Mouse (Mus musculus): ENCODE measurements at regions not wholly inside any gene's neighbourhood (a gene's known extent, or its start where the extent isn't known, plus 50 kb on each side); places are given as distances from the start of the nearest gene placed in this dataset.

DNA sequence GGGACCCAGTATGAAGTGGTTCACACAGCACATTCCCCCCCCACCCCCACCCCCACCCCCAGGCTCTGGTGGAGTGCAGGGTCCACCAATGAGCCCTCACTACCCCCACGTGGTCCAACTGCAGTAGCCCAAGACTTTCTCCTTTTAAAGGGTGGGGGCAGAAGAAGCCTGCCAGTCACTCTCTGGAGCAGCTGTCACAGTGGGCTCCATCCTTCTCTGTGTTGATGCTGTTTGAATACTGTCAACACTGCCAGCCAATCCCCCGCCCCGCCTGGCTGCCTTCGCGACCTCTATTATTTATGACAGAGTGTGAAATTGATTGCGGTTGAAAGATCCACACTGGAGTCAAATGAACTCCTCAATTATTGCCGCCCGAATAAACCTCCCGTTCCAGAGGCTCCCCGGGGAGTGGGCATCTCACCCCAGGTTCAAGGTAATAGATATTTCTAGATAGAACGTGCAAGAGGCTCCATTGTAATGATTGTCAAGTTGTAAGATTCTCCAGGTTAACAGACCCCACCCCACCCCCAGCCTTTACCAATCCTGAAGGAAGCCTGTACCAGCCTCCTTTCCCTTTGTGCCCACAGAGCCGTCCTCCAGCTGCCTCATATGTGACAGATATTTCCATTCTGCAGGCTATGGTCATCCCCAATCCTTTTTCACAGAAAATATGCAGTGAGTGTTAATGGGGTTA lies 181.7 kb upstream of the Kdm8 start:
- DNase-seq (ENCODE audit: low spot score) = peak; percentile 85

DNA sequence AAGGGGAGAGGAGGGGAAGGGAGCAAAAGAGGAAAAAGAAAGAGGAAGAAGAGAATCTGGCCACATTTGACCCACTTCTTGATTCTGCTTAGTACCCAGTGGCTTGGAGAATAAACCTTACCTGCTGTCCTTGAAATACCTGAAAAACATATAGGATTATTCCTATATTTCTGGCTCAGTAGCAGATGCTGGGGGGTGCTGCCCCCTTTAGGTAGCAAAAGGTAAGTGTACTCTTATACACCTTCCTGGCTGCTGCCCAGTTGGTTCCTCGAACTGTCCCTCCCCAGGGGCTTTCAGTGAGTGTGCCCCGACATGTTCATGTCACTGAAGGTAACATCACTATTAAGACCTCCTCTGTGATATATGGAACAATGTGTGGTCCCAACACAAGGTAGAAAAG lies 180.7 kb upstream of the Kdm8 start:
- no peak for DNase-seq (ENCODE audit: low spot score)

DNA sequence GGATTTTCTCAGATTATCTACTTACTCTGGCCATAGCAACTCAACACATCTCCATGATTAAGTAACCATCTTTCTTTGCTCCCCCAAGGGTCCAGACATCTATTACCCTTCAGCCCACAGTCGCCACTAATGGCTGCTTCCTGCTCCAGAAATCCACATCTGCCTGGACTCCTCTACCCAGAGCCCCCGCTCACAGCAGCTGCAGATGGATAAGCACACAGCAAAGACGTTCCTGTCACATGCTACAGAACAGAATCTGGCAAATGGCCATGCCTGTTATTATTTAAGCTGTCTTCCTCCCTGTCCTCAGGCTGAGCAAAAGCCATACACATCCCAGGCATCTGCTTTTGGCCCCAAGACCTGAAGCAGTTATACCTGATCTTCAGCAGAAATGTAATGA lies 173.8 kb upstream of the Kdm8 start:
- DNase-seq (ENCODE audit: low spot score) = no peak

GRCm38 (mm10) chr7:125271356-125271755 lies 173.1 kb upstream of the Kdm8 start:
- DNase-seq (ENCODE audit: low spot score) = no peak

GRCm38 (mm10) chr7:125281371-125281770 lies 163.1 kb upstream of the Kdm8 start:
- DNase-seq (ENCODE audit: low spot score) = no peak

GRCm38 (mm10) chr7:125295226-125295625 lies 149.2 kb upstream of the Kdm8 start:
- DNase-seq (ENCODE audit: low spot score) = no peak

GRCm38 (mm10) chr7:125308433-125308832 lies 136.0 kb upstream of the Kdm8 start:
- no peak for DNase-seq (ENCODE audit: low spot score)

DNA sequence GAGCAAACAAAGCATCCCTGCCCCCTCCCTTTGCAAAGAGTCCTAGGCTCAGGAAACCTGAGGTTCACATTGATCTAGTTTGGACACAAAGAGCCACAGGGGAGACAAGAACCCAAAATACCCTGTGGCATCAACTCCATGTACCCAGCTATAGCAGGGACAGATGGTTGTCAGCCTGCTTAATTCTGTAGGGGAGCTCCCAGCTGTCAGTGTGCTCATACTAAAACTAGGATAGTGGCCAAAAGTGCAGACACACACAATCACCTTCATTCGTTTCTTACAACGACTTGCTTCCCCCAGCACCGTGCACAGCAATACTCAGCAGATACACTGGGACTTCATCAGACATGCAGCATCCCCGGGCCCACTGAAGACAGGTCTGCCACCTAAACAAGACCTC lies 133.5 kb upstream of the Kdm8 start:
- DNase-seq (ENCODE audit: low spot score) = no peak

DNA sequence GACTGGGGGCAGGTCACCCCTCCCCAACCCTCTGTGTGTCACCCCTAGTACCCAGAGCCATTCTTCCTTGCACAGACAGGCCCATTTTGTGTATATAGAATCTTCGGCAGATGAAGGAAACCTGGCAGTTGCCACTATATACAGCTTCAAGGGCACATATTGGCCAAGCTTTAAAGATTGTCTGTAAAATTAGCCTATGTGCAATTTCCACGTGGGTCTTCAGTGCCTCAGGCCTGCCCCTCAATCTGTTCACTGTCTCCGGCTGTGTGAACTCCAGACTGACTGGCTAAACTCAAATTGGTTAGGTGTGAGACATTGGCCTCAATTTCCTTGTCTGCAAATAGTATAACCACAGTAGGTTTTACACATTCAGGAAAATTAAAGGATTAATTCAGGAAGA lies 130.9 kb upstream of the Kdm8 start:
- no peak for DNase-seq (ENCODE audit: low spot score)

GRCm38 (mm10) chr7:125334769-125335168 lies 109.7 kb upstream of the Kdm8 start:
- no peak for DNase-seq (ENCODE audit: low spot score)

GRCm38 (mm10) chr7:125335586-125336165 lies 108.8 kb upstream of the Kdm8 start:
- peak; percentile 80 for DNase-seq (ENCODE audit: low spot score)

GRCm38 (mm10) chr7:125336826-125337225 lies 107.7 kb upstream of the Kdm8 start:
- DNase-seq (ENCODE audit: low spot score) = no peak

GRCm38 (mm10) chr7:125338177-125338751 lies 106.2 kb upstream of the Kdm8 start:
- no peak for DNase-seq (ENCODE audit: low spot score)

GRCm38 (mm10) chr7:125340326-125340905 lies 104.1 kb upstream of the Kdm8 start:
- DNase-seq (ENCODE audit: low spot score) = peak; percentile 25

DNA sequence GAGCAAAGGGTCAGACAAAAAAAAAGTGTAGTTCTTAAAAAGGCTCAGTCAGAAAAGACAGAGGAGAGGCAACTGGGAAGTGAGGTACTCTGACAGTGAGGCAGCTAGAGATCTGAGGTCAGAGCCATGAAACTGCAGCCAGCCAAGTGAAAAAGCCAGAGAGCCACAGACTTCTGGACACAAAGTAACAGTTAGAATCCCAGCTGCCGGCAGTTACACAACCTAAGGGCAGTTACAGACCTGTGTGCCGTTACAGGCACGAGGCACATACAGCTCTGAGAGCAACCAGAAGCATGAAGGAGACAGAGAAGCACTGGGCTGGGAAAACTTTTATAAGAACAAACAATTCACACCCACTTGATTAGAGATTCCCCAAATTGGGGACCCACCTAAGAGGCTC lies 94.9 kb upstream of the Kdm8 start:
- no peak for DNase-seq (ENCODE audit: low spot score)

GRCm38 (mm10) chr7:125354211-125354610 lies 90.3 kb upstream of the Kdm8 start:
- no peak for DNase-seq (ENCODE audit: low spot score)

GRCm38 (mm10) chr7:125354956-125355355 lies 89.5 kb upstream of the Kdm8 start:
- DNase-seq (ENCODE audit: low spot score) = no peak

GRCm38 (mm10) chr7:125358016-125358415 lies 86.5 kb upstream of the Kdm8 start:
- no peak for DNase-seq (ENCODE audit: low spot score)

- DNase-seq (ENCODE audit: low spot score) = no peak
Measured at GRCm38 (mm10) chr7:125383021-125383420, 61.5 kb upstream of the Kdm8 start.

DNA sequence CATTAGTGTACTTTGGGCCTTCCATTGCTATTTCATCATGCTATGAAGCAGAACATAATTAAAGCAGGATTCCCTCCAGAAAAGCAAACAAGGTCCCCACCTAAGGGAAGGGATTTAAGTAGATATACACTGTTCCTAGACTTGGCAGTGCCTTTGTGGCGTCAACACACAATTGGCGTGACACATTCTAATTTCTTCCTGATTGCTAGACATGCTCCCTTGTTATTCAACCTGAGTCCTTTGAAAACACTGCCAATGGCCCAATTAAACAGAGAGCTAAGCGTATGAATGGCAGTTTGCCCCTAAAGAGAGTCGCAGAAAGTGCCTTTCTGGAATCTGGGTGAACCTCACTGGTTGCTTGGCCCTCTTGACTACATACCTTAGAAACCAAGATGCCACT lies 60.3 kb upstream of the Kdm8 start:
- no peak for DNase-seq (ENCODE audit: low spot score)

- DNase-seq (ENCODE audit: low spot score) = no peak
Measured at GRCm38 (mm10) chr7:125392536-125392935, 51.9 kb upstream of the Kdm8 start.

DNA sequence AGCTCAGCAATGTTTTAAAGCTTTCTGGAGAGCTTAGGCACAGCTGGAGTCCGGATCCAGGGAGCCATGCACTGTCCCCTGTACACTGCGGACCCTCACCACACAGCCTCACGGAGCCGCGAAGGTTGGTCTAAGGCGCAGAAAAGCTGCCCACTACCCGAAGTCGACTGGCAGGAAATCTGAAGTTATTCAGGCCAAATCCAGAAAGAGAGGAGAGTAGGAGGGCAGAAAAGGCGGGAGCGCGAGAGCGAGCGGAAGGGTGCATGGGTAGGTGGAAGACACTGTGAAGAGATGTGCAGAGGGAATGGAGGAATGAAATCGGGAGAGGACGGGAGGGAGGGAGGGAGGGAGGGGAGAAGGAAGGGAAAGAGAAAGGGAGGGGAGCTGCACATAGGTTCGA lies 51.2 kb upstream of the Kdm8 start:
- no peak for DNase-seq (ENCODE audit: low spot score)

DNA sequence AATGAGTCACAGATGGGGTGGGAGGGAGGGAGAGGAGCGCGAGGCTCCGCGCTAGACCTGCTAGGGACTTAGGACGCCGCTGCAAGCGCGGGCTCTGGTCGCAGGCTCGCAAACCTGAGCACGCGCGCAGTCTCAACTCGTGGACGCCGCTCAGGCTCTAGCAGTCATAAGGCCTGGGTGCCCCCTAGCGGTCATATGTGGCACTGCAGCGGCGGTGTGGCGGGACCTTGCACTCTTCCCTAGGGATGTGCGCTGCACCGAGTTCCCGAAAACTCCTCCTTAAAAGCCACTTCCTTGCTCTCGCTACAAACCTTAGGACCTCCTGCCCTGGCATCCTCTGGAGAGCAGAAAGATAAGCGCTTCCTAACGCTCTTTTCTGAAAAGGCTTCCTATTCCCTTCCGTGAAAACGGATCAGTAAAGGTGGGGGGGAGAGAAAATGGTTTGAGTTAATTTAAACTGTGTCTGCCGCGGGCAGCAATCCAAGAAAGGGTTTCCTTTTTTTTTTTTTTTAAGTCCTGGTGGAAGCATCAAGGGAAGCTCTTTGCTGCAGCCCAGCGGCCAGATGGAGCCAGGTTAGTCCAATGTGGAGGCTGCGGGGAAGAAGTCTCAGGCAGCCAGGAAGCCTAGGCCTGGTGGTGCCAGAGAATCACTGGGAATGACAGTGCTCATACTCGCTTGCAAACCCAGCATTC lies 50.7 kb upstream of the Kdm8 start:
- peak; percentile 98 for DNase-seq (ENCODE audit: low spot score)

Data from retina, embryonic 14.5 days (tissue).